Mouse (Mus musculus) embryonic stem cell, embryonic (primary cell): ENCODE data around the gene Insl5.

Source experiments
- CTCF ChIA-PET, 4 experiments: fragments of 300-600 bp in 2 of 4; fragments of 350-600 bp in 2 of 4; sonication (Branson Sonifier 250); formaldehyde crosslinking; loops; one replicate each; lab custom pipeline; 2022; ENCODE audit warnings: inconsistent platforms in 2 of 4; lab: Charles Lee
- POLR2A ChIA-PET, 4 experiments: fragments of 300-600 bp in 2 of 4; fragments of 350-600 bp in 2 of 4; sonication (Branson Sonifier 250); formaldehyde crosslinking; loops; one replicate each; lab custom pipeline; 2022; ENCODE audit warnings: antibody characterized with exemption in 4 of 4, inconsistent platforms in 1 of 4; lab: Charles Lee

Gene Insl5

DNA sequence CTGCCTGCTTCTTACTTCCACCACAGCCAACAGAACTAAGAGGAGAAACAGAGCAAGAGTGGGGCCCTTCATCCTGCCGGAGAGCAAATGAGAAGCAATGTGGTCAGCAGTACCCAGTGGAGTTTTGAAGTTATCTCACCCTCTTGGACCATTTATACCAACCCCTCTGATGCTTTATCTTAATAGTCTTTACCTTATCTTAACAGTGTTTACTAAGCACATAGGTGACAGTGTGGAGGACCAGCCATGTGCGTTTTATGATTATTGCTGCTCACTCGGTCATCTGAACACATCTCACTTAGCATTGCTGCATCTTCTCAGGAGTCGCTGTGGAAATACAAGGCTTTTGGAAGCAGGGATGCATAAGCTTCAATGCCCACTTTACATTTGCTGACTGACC is at the start of gene Insl5:
TSS of gene Insl5 (minus strand) at position 222 of the 400 bp plus-strand sequence.
- CTCF ChIA-PET, result no interaction called here
- POLR2A ChIA-PET, result no interaction called here

DNA sequence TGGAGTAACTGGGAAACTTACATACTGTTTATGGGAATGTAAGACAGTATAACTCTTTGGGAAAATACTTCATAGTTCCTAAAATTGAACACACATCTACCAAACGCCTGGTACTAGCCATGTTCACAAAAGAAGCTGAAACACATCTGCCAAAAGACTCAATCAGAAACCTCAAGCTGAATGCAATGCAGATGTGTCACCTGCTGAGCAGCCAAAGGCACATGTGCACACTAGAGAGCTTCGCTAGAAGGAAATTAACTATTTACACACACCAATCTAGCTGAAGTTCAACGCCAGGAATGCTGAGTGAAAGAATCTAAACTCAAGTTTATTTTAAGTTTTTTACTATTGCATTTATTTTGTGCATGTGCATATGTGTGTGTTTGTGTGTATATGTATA is 44.0 kb upstream of the Insl5 start:
- POLR2A ChIA-PET, result no interaction called here

DNA sequence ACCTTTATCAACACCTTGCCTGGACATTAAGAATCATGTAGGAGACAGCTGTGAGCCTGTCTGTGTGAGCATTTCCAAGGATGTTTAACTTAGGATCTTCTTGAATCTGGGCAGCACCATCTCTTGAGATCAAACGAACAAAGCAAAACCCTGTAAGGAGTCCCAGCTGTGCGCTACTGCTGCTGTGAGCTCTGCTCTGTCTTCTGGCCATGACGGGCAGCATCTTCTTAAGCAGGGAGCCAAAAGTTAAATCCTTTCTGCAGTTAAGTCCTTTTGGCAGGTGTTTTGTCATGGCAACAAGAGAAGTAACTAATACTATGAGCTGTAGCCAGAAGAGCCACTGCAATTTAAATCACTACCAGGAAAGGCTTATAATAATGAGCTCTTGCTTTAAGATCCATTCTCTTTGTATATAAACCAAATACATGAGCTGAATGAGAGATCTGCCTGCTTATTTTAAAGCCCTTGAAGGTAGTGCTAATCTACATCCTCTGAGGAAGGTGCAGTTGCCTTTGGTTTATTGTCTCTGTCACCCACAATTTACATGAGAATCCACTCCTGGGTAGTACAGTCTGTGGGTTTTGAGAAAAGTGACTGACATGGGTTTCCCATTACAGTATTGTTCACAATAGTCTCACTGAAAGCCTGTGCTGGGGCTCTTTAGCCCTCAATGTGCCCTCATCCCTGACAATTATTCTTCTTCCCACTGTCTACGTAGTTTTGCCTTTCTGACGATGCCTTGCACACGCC is 41.4 kb upstream of the Insl5 start:
- ChIA-PET CTCF (interaction anchor here in 1 of 4 experiments (0.6 kb wide), 1 partner anchor 1049 kb away, joined by 3 read pairs; no protein-coding TSS in a partner anchor), POLR2A (interaction anchor here in 1 of 4 experiments (0.8 to 1.5 kb wide), 3 partner anchors 12 to 246 kb away, joined by 3 to 5 read pairs (median 3); partner anchors contain the start of genes Mier1, Oma1 and Wdr78)

More for the DNA sequence above, 44.0 kb upstream of the Insl5 start:
- CTCF ChIA-PET, result interaction anchor here in 1 of 4 experiments (0.6 kb wide), 1 partner anchor 24 kb away, joined by 4 read pairs; no protein-coding TSS in a partner anchor

- POLR2A ChIA-PET, result no interaction called here
- CTCF ChIA-PET, result interaction anchor here in 1 of 4 experiments (1.0 kb wide), 1 partner anchor 8 kb away, joined by 3 read pairs; no protein-coding TSS in a partner anchor
These were observed 38.3 kb upstream of the Insl5 start for GRCm38 (mm10) chr4:103064976-103065375.

DNA sequence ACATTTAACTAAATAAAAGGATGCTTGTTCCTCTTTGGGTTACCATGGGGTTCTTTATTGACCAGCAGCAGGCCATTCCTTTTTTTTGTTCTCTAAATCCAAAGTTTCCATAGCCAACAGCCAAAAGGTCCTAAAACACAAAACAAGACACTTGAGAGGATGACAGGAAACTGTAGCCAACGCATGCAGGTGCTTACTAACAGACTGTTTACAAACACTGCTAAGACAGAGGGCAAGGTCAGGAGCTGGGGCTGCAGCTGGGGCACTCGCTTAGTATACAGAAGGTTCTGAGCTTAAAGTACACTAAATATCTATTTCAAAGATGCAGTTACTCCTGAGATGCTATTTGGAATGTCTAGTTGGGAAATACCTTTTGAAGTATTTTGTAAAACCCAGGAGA is 37.8 kb upstream of the Insl5 start:
- CTCF ChIA-PET, result interaction anchor here in 1 of 4 experiments (1.0 kb wide), 1 partner anchor 9 kb away, joined by 3 read pairs; no protein-coding TSS in a partner anchor
- POLR2A ChIA-PET, result no interaction called here

- POLR2A ChIA-PET, result no interaction called here
- CTCF ChIA-PET, result no interaction called here
These were observed 30.3 kb upstream of the Insl5 start for GRCm38 (mm10) chr4:103056909-103057308.

DNA sequence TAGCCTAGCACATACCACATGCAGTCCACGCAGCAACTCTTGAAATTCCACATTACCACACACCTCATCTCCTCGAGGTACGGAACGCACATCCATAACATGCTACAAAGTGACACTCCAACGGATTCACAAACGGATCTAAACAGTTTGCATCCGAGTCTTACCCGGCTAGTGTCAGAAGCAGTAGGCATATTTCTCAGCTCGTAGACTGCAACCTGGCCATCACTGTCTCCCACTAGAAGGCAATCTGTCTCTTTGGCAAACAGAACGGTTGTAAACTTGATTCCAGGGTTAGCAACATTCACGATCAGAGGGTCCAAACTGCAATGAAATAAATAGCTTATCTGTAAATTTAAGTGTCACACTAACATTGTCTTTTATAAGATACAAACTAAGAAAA is 21.4 kb upstream of the Insl5 start:
- ChIA-PET CTCF (no interaction called here), POLR2A (interaction anchor here in 1 of 4 experiments (0.5 to 1.0 kb wide), 2 partner anchors 65 to 161 kb away, joined by 3 read pairs; no protein-coding TSS in a partner anchor)

GRCm38 (mm10) chr4:103042997-103043396 is 16.4 kb upstream of the Insl5 start:
- CTCF ChIA-PET, result interaction anchor here in 1 of 4 experiments (0.6 to 1.1 kb wide), 3 partner anchors 14 to 270 kb away, joined by 3 to 5 read pairs (median 4); partner anchors contain the start of gene Oma1

GRCm38 (mm10) chr4:103039838-103040191 is 13.2 kb upstream of the Insl5 start:
- POLR2A ChIA-PET, result no interaction called here

More at GRCm38 (mm10) chr4:103042997-103043396, 16.4 kb upstream of the Insl5 start:
- POLR2A ChIA-PET, result interaction anchor here in 1 of 4 experiments (0.6 kb wide), 1 partner anchor 1164 kb away, joined by 6 read pairs; no protein-coding TSS in a partner anchor

GRCm38 (mm10) chr4:103039103-103039837 is 12.6 kb upstream of the Insl5 start:
- ChIA-PET CTCF (no interaction called here), POLR2A (no interaction called here)

More at GRCm38 (mm10) chr4:103039838-103040191, 13.2 kb upstream of the Insl5 start:
- CTCF ChIA-PET, result no interaction called here

DNA sequence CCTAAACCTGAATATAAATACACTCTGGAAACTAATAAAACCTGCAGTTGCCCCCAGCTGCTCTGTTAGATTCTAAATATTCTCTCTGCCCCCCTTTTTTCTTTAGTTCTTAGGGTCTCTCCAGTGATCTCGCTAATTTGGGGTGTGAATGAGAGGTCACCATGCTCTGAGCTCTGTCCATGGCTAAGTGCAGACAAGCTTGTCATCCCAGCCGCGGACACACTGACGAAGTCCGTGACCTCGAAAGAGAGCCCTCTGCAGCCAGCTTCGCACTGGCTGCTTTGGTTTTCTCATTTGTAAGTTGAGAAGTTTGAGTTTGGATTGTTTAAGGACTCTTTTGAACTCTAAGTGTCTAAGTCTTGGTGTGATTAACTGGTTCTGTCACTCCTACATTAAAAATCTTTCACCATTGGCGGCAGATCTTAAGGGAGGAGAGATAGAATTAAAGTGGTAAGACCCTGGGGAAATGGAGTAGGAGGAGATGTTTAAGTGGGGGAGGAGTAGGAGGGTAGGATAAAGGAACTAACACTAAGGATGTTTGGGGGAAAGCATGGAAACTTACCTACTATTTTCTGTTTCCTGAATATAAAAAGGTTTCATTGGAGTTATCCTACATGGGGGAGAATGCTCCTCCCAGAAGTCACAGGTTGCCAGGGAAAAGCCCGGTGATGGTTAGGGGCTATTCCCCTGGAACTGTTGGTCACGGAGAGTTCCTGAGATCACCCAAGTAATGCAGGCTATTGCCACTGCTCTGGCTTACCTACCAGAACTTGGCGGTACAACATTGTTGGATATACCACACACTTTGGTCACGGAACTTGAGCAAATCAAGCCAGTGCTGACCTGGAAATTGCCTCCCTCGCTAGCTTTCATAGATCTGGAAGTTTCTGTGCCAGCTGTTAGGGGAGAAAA is 1.8 kb upstream of the Insl5 start:
- POLR2A ChIA-PET, result interaction anchor here in 3 of 4 experiments (0.5 to 1.1 kb wide), 3 partner anchors 86 to 815 kb away, joined by 3 to 7 read pairs (median 3); partner anchors contain the start of genes Mier1 (in 1 of the 3) and Wdr78 (in 1 of the 3)
- CTCF ChIA-PET, result interaction anchor here in 2 of 4 experiments (0.7 to 1.1 kb wide), 2 partner anchors 15 to 140 kb away, joined by 3 read pairs; no protein-coding TSS in a partner anchor

DNA sequence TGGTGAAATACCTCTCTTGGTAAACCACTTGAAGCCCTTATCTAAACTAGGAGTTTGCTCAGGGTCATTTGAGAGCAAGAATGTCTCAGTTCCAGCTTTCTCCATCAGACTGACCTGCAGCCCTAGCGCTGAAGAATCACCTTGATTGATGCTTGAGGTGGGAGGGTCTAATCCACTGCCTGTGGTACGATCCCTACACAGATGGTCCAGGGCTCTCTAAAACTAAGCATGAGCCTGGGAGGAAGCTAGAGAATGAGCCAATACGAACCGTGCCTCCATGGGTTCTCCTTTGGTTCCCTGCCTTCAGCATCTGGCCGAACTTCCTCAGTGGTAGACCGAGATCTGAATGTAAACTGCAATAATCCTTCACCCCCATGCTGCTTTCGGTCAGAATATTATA is 1.1 kb upstream of the Insl5 start:
- POLR2A ChIA-PET, result interaction anchor here in 2 of 4 experiments (0.6 to 1.1 kb wide), 2 partner anchors 87 to 815 kb away, joined by 3 to 7 read pairs; partner anchors contain the start of genes Mier1 (in 1 of the 2) and Wdr78 (in 1 of the 2)

DNA sequence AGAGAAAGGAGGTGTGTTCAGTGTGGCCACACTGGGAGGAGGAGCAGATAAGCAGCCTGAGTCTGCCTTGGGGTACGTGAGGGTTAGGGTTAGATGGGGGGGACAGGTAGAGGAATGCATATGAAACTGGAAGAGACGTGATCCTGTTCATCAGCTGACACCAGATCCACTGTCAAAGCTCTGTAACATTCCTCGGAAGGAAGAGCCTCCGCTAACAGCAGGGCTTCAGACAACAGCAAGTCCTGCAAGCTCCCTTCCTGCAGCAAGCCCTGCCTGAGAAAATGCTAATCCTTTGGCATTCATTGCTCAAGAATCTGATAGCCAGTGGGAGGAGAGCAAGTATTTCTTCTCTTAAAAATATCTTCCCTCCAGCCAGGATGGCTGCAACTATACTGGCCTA is 13.2 kb downstream of the Insl5 start:
- CTCF ChIA-PET, result no interaction called here
- POLR2A ChIA-PET, result no interaction called here

More for the DNA sequence above, 1.1 kb upstream of the Insl5 start:
- CTCF ChIA-PET, result no interaction called here

DNA sequence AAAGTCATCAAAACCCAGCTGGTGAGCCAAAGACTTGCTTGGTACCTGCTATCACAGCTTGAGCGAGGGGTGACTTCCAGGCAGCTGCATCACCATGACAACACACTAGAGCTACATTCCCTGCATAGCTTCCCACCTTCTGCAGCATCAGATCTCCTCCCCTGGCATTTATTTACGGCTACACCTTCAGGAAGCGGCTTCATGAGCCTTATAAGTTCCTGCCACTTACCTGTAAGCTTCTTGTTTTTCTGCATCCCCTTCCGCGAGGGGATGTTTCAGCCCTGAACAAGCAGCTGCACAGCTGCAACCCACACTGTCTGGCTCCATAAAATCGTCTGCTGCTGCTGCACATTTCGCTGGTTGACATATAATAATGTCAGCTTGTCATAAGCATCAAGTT is 14.8 kb downstream of the Insl5 start:
- CTCF ChIA-PET, result no interaction called here
- POLR2A ChIA-PET, result interaction anchor here in 1 of 4 experiments (1.1 kb wide), 1 partner anchor 20 kb away, joined by 3 read pairs; no protein-coding TSS in a partner anchor

DNA sequence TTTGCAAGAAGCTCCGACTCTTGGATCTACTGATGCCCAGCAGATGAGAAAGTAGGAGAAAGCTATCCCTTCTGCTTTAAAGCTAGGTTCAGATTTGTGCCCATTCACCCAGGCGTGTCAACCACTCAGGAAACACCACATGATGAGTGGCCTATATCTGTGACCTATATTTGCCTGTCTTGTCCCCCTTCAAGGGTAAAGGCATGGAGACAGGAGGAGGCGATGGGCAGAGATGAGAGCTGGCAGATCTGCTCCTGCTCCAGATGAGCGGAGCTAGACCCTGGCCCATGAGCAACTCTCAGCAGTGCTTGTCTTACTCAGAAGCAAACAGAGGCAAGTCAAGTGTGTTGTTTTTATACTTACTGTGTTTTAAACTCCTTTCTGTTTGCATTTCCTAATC is 15.9 kb downstream of the Insl5 start:
- ChIA-PET CTCF (no interaction called here), POLR2A (interaction anchor here in 2 of 4 experiments (0.5 to 0.6 kb wide), 2 partner anchors 8 to 171 kb away, joined by 3 to 4 read pairs; no protein-coding TSS in a partner anchor)

- ChIA-PET CTCF (interaction anchor here in 1 of 4 experiments (0.6 kb wide), 1 partner anchor 1798 kb away, joined by 4 read pairs; no protein-coding TSS in a partner anchor), POLR2A (no interaction called here)
These were observed 19.7 kb downstream of the Insl5 start for GRCm38 (mm10) chr4:103006943-103007418.

GRCm38 (mm10) chr4:103006266-103006665 is 20.4 kb downstream of the Insl5 start:
- CTCF ChIA-PET, result no interaction called here
- POLR2A ChIA-PET, result no interaction called here
